Mouse (Mus musculus) stomach, postnatal 0 days (tissue): ENCODE data around the gene Rbms3.

Experiments used
- CTCF ChIP-seq: IDR thresholded peaks from 2 replicates; pipeline ENCODE4 v1.5.1; 2016; ENCODE audit warnings: antibody characterized with exemption, low read depth, mild to moderate bottlenecking, moderate library complexity
- EP300 ChIP-seq: optimal IDR thresholded peaks from 2 replicates; pipeline ENCODE3; 2016; ENCODE audit warnings: antibody characterized with exemption

GRCm38 (mm10) chr9:117570240-117570821, 59.4 kb downstream of the Rbms3 start:
- TF ChIP-seq CTCF (no peak), EP300 (no peak)
